Mouse (Mus musculus): ENCODE measurements around the gene Afm.

GRCm38 (mm10) chr5:90561721-90562275 is 43.1 kb downstream of the Afm start:
- TF ChIP-seq CTCF (IDR thresholded peaks at IDR 0.05; ENCODE audit: control insufficient read depth, insufficient read depth, low read length) (no peak), POLR2A (IDR thresholded peaks at IDR 0.05; ENCODE audit: borderline replicate concordance, control insufficient read depth, low read depth, low read length) (no peak)
